Mouse (Mus musculus) neutrophil, adult 5-6 weeks (primary cell): ENCODE measurements around the gene Pigc. TPM values are rescaled to one million over a fixed set of nuclear protein-coding genes. Genes with fewer than 3 reads are reported as not detected.

ENCODE experiments used
- ATAC-seq: fragments of 151-379, 151-347 bp; 2 replicates; pipeline ENCODE4 v1.8.0; 2017; ENCODE audit warnings: mild to moderate bottlenecking, moderate TSS enrichment; ENCODE audit not compliant: insufficient number of reproducible peaks, poor library complexity, low FRiP score, severe bottlenecking; ENCODE audit errors: extremely low read depth
- total RNA-seq: library from RNA; stranded (forward); fragments of 200-1000 nt; gene quantifications from 2 replicates; pipeline ENCODE4 v1.2.3, GENCODE M21; 2017

Gene Pigc
- 18.3 and 19.2 TPM in 2 replicates for total RNA-seq

- ATAC-seq: peak; percentile 94
Measured at GRCm38 (mm10) chr1:161968589-161969407, at the start of gene Pigc. TSS of gene Pigc (plus strand) at chr1:161969186.

- ATAC-seq: no peak
Measured at GRCm38 (mm10) chr1:161919594-161919993, 49.4 kb upstream of the Pigc start.

GRCm38 (mm10) chr1:161920475-161921454, 48.2 kb upstream of the Pigc start:
- ATAC-seq: no peak

GRCm38 (mm10) chr1:161921928-161922327, 47.1 kb upstream of the Pigc start:
- peak; percentile 79 for ATAC-seq

GRCm38 (mm10) chr1:161924321-161924720, 44.7 kb upstream of the Pigc start:
- no peak for ATAC-seq

- no peak for ATAC-seq
Measured at GRCm38 (mm10) chr1:161925281-161925805, 43.6 kb upstream of the Pigc start.

GRCm38 (mm10) chr1:161927976-161928375, 41.0 kb upstream of the Pigc start:
- no peak for ATAC-seq

- ATAC-seq: no peak
Measured at GRCm38 (mm10) chr1:161931313-161931712, 37.7 kb upstream of the Pigc start.

- ATAC-seq: no peak
Measured at GRCm38 (mm10) chr1:161931817-161932216, 37.2 kb upstream of the Pigc start.

- no peak for ATAC-seq
Measured at GRCm38 (mm10) chr1:161932286-161932685, 36.7 kb upstream of the Pigc start.

- no peak for ATAC-seq
Measured at GRCm38 (mm10) chr1:161942082-161942481, 26.9 kb upstream of the Pigc start.

GRCm38 (mm10) chr1:161951009-161951779, 17.8 kb upstream of the Pigc start:
- no peak for ATAC-seq

GRCm38 (mm10) chr1:161952599-161952998, 16.4 kb upstream of the Pigc start:
- ATAC-seq: no peak

GRCm38 (mm10) chr1:161955846-161956245, 13.1 kb upstream of the Pigc start:
- ATAC-seq: no peak

- ATAC-seq: no peak
Measured at GRCm38 (mm10) chr1:161957964-161958950, 10.7 kb upstream of the Pigc start.

- ATAC-seq: peak; percentile 86
Measured at GRCm38 (mm10) chr1:161962465-161963377, 6.3 kb upstream of the Pigc start.

- ATAC-seq: no peak
Measured at GRCm38 (mm10) chr1:161967936-161968335, 1.1 kb upstream of the Pigc start.
